Mouse (Mus musculus) heart, embryonic 14.5 days (tissue): ENCODE data around the gene Baz1b. TPM values are rescaled to one million over a fixed set of nuclear protein-coding genes. Genes with fewer than 3 reads are reported as not detected.

ENCODE experiments used
- ATAC-seq: fragments of 200-750 bp; cut with Nextera tagmentation; 2 replicates; pipeline ENCODE4 v1.8.0; 2017; ENCODE audit warnings: low read depth, moderate TSS enrichment; ENCODE audit not compliant: insufficient number of reproducible peaks, insufficient read depth, low FRiP score
- H3K27ac ChIP-seq, 2 experiments: fragments of 200-500 bp in 1 of 2; fragments of 300-500 bp in 1 of 2; sonication (generic) in 1 of 2; replicated peaks in 1 of 2; 2 replicates each; pipeline ENCODE4 v1.5.1; 2012 to 2014; ENCODE audit warnings: low read depth in 2 of 2, low read length in 2 of 2, control low read depth in 1 of 2, mild to moderate bottlenecking in 1 of 2, mixed read lengths in 1 of 2; ENCODE audit not compliant: control insufficient read depth in 1 of 2, insufficient read depth in 1 of 2
- H3K27me3 ChIP-seq: fragments of 300-500 bp; sonication (generic); 2 replicates; pipeline ENCODE4 v1.6.1; 2014; ENCODE audit warnings: mild to moderate bottlenecking, low read length, control low read depth; ENCODE audit not compliant: control insufficient read depth, insufficient read depth
- H3K36me3 ChIP-seq: fragments of 300-500 bp; sonication (generic); 2 replicates; pipeline ENCODE4 v1.6.1; 2014; ENCODE audit warnings: mild to moderate bottlenecking, control low read depth, low read length, mixed read lengths; ENCODE audit not compliant: control insufficient read depth, insufficient read depth
- H3K4me1 ChIP-seq, 2 experiments: fragments of 200-500 bp in 1 of 2; fragments of 300-500 bp in 1 of 2; sonication (generic) in 1 of 2; 2 replicates each; pipeline ENCODE4 v1.6.1; 2012 to 2014; ENCODE audit warnings: low read length in 2 of 2, control low read depth in 1 of 2, mixed read lengths in 1 of 2; ENCODE audit not compliant: control insufficient read depth in 2 of 2, insufficient read depth in 2 of 2
- H3K4me2 ChIP-seq: fragments of 300-500 bp; sonication (generic); 2 replicates; pipeline ENCODE4 v1.6.1; 2014; ENCODE audit warnings: mild to moderate bottlenecking, low read length
- H3K4me3 ChIP-seq, 2 experiments: fragments of 200-500 bp in 1 of 2; fragments of 300-500 bp in 1 of 2; sonication (generic) in 1 of 2; 2 replicates each; pipeline ENCODE4 v1.5.1; 2012 to 2014; ENCODE audit warnings: low read length in 2 of 2, mild to moderate bottlenecking in 2 of 2, control low read depth in 1 of 2, low read depth in 1 of 2, moderate library complexity in 1 of 2; ENCODE audit not compliant: control insufficient read depth in 1 of 2, insufficient read depth in 1 of 2
- H3K9ac ChIP-seq: fragments of 300-500 bp; sonication (generic); 2 replicates; pipeline ENCODE4 v1.6.1; 2014; ENCODE audit warnings: mild to moderate bottlenecking, low read length
- H3K9me3 ChIP-seq: fragments of 300-500 bp; sonication (generic); 2 replicates; pipeline ENCODE4 v1.6.1; 2016; ENCODE audit warnings: low read length, control low read depth; ENCODE audit not compliant: control insufficient read depth
- WGBS: fragments of 180-500 bp; shearing (Covaris S2); extraction: QIAGEN DNeasy Blood & Tissue Kit; methylation state at CpG from one replicate; pipeline ENCODE4 v1.1.7; 2014; 5-methylcytosine and 5-hydroxymethylcytosine counted together
- polyA plus RNA-seq: library from polyadenylated mRNA; unstranded; fragments of >200 nt; fragmentation: Nextera tagmentation; extraction: Ambion mirVana; gene quantifications from 2 replicates; pipeline ENCODE4 v1.2.1, GENCODE M21; 2014

The Baz1b gene
- polyA plus RNA-seq, 1 experiment from 2014 or later = 32.8 TPM

DNA sequence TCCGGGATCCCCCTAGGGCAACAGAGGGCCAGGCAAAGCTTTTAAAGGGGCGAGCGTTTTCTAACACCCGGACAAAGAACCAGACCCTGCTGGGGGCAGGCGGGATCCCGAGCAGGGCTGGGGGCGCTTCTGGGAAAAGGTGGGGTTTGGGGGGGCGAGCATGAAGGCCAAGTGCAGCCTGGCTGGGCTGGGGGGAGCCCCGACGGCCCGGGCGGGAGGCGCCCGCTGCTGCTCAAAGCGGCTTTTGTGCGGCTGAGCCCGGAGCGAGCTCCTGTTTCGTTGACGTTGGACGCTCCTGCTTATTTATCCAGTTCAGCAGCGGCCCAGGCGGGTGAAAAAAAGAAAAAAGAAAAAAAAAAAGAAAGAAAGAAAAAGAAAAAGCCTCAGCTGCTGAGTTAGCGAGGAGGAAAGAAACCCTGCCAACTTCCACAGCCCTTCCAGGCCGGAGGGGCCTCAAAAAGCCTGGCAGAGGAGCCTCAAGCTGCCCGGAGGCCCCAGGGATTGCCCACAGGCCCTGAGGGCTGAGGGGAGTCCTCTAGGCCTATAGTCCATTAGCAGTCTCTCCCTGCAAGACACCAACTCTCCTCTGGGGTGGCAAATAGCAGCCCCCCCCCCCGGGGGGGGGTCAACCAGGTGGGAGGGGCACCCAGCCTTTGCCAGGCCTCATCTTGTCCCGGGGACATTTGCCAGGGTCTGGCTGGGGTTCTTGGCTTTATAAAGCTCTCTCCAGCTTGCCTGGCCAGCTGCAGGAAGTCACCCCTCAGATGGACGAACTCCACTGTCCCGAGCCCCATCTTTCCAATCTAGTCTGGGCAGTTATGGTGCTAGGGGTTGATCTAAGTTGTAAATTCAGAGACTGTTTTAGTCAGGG lies 71.5 kb downstream of the Baz1b start:
- Histone ChIP-seq H3K9me3 (peaks cover 8% of the 10 kb centered on the region), H3K4me3 (peak overlapping the region in 1 of 2 experiments; percentile 22; a peak in 2 of 4 replicates), H3K27ac (peak overlapping the region; percentile 35 to 74), H3K4me1 (peaks cover 8 to 10% of the 10 kb centered on the region in 2 experiments; a peak in 3 of 4 replicates), H3K4me2 (peak overlapping the region; percentile 51), H3K27me3 (no peaks in the 10 kb centered on the region), H3K36me3 (no peaks in the 10 kb centered on the region), H3K9ac (peak overlapping the region; percentile 52)
- 43% methylated on average over 29 of the region's 30 CpGs for WGBS
- no peak for ATAC-seq

DNA sequence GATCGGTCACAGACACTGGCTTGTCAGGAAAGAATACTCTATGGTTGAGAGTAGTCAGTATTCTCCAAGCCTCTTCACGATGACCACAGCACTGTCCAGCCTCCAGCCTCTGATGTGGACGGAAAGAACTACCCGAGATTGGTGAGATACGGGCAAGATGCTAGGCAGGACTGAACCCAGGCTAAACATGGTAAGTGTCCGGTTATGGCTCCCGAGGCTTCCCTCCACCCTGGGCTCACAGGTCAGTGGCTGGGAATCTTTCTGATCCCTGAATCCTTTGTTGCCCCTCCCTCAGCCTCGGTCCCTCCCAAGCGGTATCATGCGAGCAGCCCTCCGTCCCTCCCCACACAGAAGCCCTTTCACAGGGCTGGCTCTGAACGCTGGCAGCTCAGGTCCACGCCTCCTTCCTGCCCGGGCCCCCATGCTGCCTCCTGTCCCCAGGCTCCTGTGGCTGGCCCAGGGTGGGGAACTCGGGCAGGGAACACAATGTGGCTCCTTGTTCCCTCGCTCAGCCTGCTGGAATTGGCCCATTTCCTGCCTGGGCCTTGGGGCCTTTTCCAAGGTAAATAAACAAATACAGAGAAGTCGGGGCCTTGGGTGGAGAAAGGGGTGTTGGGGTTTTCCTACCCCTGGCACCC lies 76.9 kb downstream of the Baz1b start:
- H3K9ac ChIP-seq = peak overlapping the region; percentile 49; the same call in 1 of the 2 replicates

DNA sequence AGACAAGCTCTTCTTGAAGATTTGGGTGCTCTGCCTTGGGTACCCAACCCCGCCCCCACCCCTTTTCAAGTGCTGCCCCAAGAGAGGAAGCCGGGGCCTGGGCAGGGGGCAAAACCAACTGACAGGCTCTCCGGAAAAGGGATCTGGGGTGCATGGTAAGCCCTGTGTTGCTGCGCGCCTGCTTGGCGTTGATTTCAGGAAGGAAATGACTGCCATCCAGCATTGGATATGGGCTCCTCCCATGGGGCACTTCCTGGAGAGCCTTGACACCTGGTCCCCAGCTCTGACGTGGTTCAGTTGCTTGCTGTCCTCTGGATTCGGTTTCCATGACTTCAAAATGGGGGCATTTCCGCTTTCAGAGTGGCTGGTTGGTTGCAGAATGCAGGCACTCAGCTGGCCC lies 77.5 kb downstream of the Baz1b start:
- ATAC-seq = no peak
- 41% methylated on average over 9 of the region's 9 CpGs for WGBS
- Histone ChIP-seq H3K4me1 (peaks cover 11 to 12% of the 10 kb centered on the region in 2 experiments), H3K9ac (no peak overlapping the region), H3K36me3 (no peaks in the 10 kb centered on the region), H3K27ac (peak overlapping the region in 1 of 2 experiments; percentile 68; a peak in 3 of 4 replicates), H3K4me2 (peak overlapping the region; percentile 51), H3K9me3 (no peaks in the 10 kb centered on the region), H3K4me3 (no peak overlapping the region), H3K27me3 (no peaks in the 10 kb centered on the region)

More for the DNA sequence above, 76.9 kb downstream of the Baz1b start:
- no peak overlapping the region for H3K4me3 ChIP-seq
- H3K36me3 ChIP-seq = no peaks in the 10 kb centered on the region
- H3K4me2 ChIP-seq = peak overlapping the region; percentile 51
- H3K27ac ChIP-seq = peak overlapping the region; percentile 62 to 68
- WGBS = 16% methylated on average over 17 of the region's 17 CpGs
- no peaks in the 10 kb centered on the region for H3K27me3 ChIP-seq
- H3K4me1 ChIP-seq = peaks cover 7% of the 10 kb centered on the region in 2 experiments
- ATAC-seq = peak; percentile 80
- H3K9me3 ChIP-seq = no peaks in the 10 kb centered on the region

DNA sequence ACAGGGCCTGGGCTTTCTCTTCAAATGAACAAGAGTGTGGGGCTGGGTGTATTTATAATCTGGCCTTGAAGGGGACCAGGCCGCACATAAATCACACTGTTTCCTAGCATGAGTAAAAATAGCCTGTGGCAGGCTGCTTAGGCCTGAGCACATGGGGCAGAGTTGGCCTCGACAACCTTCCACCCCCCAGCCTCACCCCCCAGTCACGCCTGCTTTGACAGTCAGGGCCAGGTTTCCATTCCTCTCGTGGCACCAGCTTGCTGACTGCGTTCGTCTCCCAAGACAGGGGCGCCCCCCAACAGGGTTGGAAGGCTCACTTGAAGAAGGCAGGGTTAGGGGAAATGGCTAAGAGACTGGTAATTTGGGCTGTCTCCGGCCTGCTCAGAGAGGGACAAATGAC lies 82.4 kb downstream of the Baz1b start:
- no peaks in the 10 kb centered on the region for H3K9me3 ChIP-seq
- no peak for ATAC-seq
- 50% methylated on average over 8 of the region's 8 CpGs for WGBS
- no peak overlapping the region for H3K4me2 ChIP-seq
- peak overlapping the region in 1 of 2 experiments; percentile 24; a peak in 1 of 4 replicates for H3K27ac ChIP-seq
- no peak overlapping the region for H3K4me3 ChIP-seq
- H3K27me3 ChIP-seq = no peaks in the 10 kb centered on the region
- no peak overlapping the region for H3K9ac ChIP-seq
- no peaks in the 10 kb centered on the region for H3K36me3 ChIP-seq
- peaks cover 14 to 16% of the 10 kb centered on the region in 2 experiments for H3K4me1 ChIP-seq

DNA sequence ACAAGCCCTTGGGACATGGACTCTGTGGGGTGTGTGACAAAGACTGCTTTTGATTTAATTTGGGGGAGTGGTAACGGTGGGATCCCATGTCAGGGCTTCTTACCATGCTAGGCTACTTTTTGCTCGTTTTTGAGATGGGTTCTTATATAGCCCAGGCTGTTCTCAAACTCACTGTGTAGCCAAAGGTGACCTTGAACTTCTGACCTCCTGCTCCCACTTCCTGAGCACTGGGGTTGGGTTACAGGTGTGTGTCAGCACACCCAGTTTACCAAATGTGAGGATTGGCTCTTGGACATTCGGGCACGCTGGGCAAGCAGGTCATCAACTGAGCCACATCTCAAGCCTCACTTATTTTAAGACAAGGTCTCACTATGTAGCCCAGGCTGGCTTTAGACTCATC lies 83.3 kb downstream of the Baz1b start:
- no peak overlapping the region for H3K27ac ChIP-seq
- H3K4me2 ChIP-seq = no peak overlapping the region
- no peak overlapping the region for H3K4me3 ChIP-seq
- H3K9ac ChIP-seq = no peak overlapping the region
- H3K27me3 ChIP-seq = no peaks in the 10 kb centered on the region
- 86% methylated on average over 4 of the region's 4 CpGs for WGBS
- no peak for ATAC-seq
- H3K9me3 ChIP-seq = no peaks in the 10 kb centered on the region
- no peaks in the 10 kb centered on the region for H3K36me3 ChIP-seq
- H3K4me1 ChIP-seq = peaks cover 19% of the 10 kb centered on the region in 2 experiments

DNA sequence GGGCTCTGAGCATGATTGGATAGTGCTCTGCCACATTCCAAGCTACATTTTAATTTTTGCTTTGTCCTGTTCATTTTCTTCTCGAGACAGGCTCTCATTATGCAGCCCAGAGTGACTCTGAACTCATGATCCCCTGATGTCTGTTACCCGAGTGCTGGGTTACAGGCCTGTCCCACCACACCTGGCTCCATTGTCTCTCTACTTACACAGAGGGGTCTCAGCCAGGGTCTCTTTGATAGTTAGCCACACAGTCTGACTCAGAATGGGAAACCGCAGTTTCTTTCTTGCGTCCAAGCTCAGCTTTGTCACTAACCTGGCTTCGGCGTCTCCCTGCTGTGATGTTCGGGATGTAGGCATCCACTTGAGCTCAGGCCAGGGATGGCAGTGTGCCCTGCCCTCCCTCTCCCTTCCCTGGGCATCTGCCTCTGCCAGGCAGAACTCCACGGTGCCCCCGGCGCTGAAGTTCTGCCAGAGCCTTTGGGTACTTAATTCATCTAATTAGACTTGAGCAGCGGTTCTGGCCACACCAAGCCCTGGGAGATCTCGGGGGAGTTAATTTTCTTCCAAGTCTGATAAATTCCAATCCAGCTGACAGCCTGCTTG lies 84.6 kb downstream of the Baz1b start:
- Histone ChIP-seq H3K4me1 (peaks cover 25 to 28% of the 10 kb centered on the region in 2 experiments), H3K9me3 (no peaks in the 10 kb centered on the region), H3K4me3 (no peak overlapping the region), H3K4me2 (no peak overlapping the region), H3K27ac (no peak overlapping the region), H3K9ac (no peak overlapping the region), H3K27me3 (no peaks in the 10 kb centered on the region), H3K36me3 (no peaks in the 10 kb centered on the region)
- WGBS = 78% methylated on average over 12 of the region's 12 CpGs
- ATAC-seq = no peak

DNA sequence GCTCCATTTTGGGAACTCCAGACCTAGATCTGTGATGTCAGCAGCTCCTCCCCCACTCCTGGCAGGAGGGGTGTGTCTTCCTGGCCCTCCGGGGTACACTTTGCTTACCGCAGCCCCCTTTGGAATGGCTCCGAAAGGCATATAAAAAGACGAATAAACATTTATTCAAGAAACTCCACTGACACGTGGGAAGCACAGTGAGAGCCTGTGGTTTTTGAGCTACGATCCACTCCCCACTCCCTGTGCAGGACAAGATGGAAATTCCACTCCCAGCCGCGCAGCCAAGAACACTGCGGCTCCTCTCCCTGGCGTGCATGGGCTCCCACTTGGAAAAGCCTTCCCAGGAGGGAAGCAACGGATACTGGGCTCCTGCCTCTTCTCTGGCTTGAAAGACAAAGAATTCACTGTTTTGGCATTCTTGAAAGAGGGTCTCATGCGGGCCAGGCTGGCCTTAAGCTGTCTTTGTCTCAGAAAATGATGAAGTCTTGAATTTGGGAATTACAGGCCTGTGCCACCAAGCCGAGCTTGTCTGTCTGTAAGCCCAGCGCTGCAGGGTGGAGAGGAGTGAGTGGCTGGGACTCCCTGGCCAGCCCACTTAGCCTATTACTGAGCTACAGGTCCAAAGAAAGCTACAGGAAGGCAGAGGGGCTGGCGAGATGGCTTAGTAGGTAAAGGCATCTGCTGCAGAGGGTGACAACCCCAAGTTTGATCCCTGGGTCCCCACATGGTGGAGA lies 87.8 kb downstream of the Baz1b start:
- Histone ChIP-seq H3K27ac (peak overlapping the region; percentile 7 to 60; a peak in 3 of 4 replicates), H3K9ac (peak overlapping the region; percentile 49), H3K4me2 (peak overlapping the region; percentile 55), H3K4me3 (peak overlapping the region; percentile 10 to 20; a peak in 3 of 4 replicates), H3K36me3 (no peaks in the 10 kb centered on the region), H3K27me3 (no peaks in the 10 kb centered on the region), H3K4me1 (peaks cover 17 to 22% of the 10 kb centered on the region in 2 experiments), H3K9me3 (no peaks in the 10 kb centered on the region)
- WGBS = 22% methylated on average over 15 of the region's 15 CpGs
- ATAC-seq = no peak
